Mouse (Mus musculus) cerebellum, postnatal 36 days (tissue): Measurements from ENCODE around the gene Cerkl.

Source experiments
- DNase-seq, 2 experiments: peaks; one replicate each; pipeline ENCODE4 v3.0.0; 2021 to 2022; ENCODE audit warnings: mixed read lengths in 2 of 2

Gene Cerkl

DNA sequence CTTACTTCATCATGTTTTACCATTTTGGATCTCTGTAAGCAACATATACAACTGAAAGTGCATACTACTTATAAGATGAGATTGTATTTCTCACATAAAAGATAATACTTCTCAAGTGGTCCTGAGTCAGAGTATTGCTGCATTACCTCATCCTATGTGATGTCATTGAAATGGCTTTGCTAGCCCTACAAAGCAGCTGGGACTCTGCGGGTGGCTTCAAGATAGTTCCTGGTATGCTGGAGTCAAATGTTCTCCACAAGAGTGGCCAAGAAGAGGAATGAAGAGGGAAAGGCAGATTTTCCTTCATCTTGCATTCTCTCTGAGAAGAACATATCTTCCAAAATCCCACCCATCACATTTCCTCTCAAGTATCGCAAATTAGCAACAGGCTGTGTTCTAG is 13.2 kb downstream of the Cerkl start:
- DNase-seq = peak; percentile 82 to 83

DNA sequence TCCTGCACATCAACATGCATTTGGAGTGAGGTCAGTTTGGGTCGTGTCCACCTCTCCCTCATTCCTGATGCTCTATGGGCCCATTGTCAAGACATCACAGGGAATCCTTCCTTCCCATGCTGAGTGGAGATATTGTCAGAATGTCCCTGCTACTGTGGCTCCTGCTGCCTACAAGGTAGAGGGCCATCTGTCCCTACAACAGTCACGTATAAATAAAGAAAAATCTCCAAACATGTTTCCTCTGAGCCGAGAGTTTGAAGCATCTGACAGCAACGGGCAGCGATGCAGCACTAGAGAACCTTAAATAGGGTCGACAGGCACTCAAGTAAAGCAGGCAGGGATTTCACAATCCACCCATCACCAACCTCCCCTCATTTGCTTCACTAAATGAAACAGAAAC is 13.7 kb downstream of the Cerkl start:
- peak; percentile 81 to 87 for DNase-seq

DNA sequence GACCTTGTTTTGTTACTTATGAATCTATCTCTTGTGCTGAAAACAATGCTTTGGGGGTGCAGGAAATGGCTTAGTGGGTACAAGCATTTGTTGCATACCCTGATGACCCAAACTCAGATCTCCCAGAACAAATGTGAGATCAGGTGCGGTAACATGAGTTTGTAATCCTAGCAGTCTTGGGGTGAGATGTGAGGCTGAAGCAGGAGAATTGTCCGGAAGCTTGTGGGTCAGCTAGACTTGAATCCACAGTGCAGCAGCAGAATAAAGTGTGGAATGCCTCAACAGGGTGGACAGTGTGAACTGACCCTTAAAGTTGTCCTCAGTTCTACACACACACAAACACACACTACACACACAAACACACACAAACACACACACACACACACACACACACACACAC is 14.4 kb downstream of the Cerkl start:
- DNase-seq = peak in 1 of 2 experiments; percentile 36

DNA sequence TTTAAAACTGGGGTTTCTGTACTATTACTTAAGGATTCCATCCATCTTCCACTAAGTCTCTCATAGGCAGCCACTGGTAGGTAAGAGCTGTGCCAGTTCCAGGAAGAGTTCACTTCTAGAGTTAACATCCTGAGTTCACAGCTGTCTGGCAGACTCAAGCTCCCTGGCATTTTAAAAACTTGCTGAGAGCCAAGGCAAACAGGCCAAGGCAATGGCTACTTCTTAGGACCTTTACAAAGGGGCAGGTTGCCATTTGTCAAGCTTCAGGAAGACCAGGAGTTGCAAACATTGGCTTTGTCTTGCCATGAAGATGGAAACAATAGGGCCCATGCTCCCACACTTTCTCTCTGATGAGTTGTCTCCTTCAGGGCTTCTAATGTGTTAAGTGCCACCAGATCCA is 26.5 kb downstream of the Cerkl start:
- no peak for DNase-seq

DNA sequence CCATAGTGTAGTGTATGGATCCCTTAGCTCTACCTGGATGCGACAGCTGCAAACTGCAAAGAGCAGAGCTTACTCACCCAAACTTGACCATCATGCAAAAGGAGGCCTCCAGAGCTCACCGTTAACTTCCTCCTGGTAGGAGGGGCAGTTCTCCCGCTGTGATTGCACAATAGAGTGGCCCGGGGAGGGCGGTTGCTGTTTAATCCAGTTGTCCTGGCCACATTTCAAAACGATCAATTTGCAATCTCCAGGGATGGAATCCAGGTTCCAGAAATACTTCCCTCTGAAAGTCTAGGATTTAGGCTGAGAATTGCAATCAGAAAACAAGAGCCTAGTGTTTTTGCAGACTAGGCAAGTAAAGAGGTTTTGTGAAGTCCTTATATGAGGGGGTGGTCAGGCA is 26.9 kb downstream of the Cerkl start:
- DNase-seq = no peak

- no peak for DNase-seq
Measured at GRCm38 (mm10) chr2:79429108-79429507, 27.5 kb downstream of the Cerkl start.

DNA sequence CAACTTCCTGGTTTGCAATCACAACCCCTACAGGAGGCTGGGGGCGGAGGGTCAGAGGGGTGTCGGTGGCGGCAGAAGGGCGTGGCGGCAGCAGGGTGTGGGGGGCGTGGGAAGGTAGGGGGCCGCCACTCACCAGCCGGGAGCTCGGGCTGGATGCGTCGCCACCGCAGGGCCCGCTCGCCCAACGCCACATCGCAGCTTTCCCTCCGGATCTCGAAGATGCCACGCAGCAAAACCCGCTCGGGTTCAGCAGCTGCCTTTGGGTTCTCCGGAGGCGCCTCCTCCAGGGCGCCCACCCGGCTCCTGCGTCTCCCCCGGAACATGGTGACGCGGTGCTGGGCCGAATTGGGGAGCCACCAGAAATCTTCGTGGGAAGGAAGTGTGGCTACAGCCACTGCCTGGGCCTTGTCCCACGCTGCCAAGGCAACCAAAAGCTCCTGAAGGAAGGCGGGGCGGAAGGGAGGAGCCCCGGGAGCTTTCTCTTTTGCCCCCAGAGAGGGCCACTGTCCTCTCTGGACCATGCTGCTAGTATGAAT is 27.9 kb downstream of the Cerkl start:
- DNase-seq = peak; percentile 53 to 55

DNA sequence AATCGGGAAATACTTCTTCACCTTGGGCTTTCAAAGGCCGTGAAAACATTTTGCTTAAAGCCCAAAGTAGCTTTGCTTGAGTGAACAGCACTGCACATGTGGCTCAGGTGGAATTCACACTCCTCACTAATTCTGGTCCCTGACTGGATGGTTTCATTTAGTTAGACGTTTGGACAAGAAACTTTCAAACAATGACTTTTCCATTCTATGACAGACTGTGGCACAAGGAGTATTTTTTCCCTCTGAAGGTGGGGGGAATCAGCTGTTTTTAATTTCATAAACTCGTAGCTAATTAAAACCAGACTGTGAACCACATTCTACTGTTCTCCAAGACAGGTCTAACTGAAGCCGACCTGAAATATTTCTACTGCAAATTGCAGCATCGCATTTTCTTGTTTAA is 28.6 kb downstream of the Cerkl start:
- DNase-seq = no peak

- DNase-seq = no peak
Measured at GRCm38 (mm10) chr2:79421696-79422095, 34.9 kb downstream of the Cerkl start.

GRCm38 (mm10) chr2:79414505-79414904 is 42.1 kb downstream of the Cerkl start:
- peak; percentile 44 to 57 for DNase-seq

DNA sequence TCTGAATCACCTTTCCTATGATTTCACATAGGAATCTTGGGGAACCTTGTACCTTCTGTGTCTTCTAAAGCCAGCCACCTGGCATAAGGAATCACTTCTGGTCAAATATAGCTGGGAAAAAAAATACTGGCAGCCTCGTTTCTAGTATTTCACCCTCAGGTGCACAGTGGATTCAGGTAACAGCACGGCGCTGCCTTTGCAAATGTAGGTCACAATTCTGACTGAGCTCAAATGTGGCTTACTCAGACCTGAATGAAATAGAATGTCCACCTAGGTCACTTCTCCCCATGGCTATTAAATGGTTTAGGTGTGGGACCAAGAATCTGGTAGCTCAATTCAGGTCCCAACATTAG is 45.7 kb downstream of the Cerkl start:
- peak; percentile 55 to 70 for DNase-seq

DNA sequence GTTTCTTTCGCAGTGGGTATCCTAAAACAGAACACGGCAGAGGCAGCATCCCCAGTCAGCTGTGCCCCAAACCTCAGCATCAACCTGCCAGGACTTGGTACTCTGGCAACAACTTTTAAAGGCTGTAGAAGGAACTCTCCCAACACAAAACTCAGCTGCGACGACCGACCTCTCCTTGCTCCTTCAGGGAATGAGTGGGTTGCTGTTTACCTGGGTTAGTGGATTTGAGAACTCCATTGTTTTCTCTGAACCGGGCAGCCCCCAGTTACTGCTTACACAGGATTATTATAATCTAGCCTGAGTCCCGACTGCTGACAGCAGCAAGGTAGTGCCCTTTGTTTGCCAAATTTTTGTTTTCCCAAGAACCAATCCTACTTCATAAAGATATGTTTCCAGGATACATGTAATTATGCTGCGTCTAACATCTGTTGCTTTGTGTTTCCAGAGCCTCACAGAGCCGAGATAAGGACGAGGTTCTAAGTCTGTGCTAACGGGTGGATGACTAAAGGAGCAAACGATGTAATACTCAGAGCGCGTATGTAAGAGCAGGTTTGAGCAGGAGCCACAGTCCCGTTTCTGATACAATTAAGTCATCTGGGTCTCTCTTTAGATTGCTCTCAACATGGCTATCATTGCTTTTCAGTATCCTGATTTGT is 46.2 kb downstream of the Cerkl start:
- DNase-seq = no peak

- DNase-seq = peak; percentile 84 to 86
Measured at GRCm38 (mm10) chr2:79405661-79406405, 50.8 kb downstream of the Cerkl start.

- DNase-seq = no peak
Measured at GRCm38 (mm10) chr2:79400045-79400444, 56.5 kb downstream of the Cerkl start.

- DNase-seq = peak; percentile 20 to 52
Measured at GRCm38 (mm10) chr2:79399234-79400000, 57.2 kb downstream of the Cerkl start.

GRCm38 (mm10) chr2:79398831-79399230 is 57.8 kb downstream of the Cerkl start:
- DNase-seq = no peak

- DNase-seq = peak in 1 of 2 experiments; percentile 5
Measured at GRCm38 (mm10) chr2:79398343-79398742, 58.2 kb downstream of the Cerkl start.

DNA sequence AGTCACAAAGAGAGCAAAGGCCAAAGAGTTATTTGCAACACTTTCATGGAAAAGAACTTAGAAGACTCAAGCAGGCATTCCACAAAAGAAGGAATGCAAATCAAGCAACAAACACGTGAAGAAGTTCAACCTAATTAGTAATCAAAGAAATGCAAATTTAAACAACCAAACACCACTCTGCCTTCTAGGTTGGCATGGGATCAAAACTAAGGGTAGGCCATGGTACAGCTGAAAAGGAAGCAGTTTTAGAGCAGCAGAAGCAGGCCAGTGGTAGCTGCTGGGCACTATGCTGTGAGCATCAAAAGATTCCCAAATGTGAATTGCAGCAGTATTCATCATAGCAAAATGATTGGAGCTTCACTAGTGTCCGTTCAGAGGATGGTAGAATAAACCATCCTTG is 59.5 kb downstream of the Cerkl start:
- DNase-seq = no peak

- DNase-seq = no peak
Measured at GRCm38 (mm10) chr2:79379087-79380041, 77.2 kb downstream of the Cerkl start.

GRCm38 (mm10) chr2:79378346-79379086 is 78.1 kb downstream of the Cerkl start:
- DNase-seq = peak; percentile 44 to 59

GRCm38 (mm10) chr2:79372486-79373200 is 83.9 kb downstream of the Cerkl start:
- peak; percentile 80 to 85 for DNase-seq
